Mouse (Mus musculus) testis, adult 2 months (tissue): ENCODE results near the gene Trim6. TPM values are rescaled to one million over a fixed set of nuclear protein-coding genes. Genes with fewer than 3 reads are reported as not detected.
"Not testable (repeated sequence)": the region's sequence is repeated elsewhere in the genome, so short reads cannot be mapped to it uniquely, and the experiment has no call there.

Source experiments
- H3K27ac ChIP-seq: fragments of 200-500 bp; 2 replicates; pipeline ENCODE4 v1.5.1; 2012; ENCODE audit warnings: low read depth, low read length; ENCODE audit not compliant: control insufficient read depth, insufficient read depth
- H3K27me3 ChIP-seq: fragments of 200-500 bp; 2 replicates; pipeline ENCODE4 v1.6.1; 2012; ENCODE audit warnings: mild to moderate bottlenecking, low read length, moderate library complexity; ENCODE audit not compliant: control insufficient read depth, insufficient read depth
- H3K36me3 ChIP-seq: fragments of 200-500 bp; 2 replicates; pipeline ENCODE4 v1.6.1; 2012; ENCODE audit warnings: mild to moderate bottlenecking, low read length; ENCODE audit not compliant: control insufficient read depth, insufficient read depth
- H3K4me1 ChIP-seq: fragments of 200-500 bp; 2 replicates; pipeline ENCODE4 v1.6.1; 2012; ENCODE audit warnings: low read length; ENCODE audit not compliant: control insufficient read depth, insufficient read depth
- H3K4me3 ChIP-seq: fragments of 200-500 bp; 2 replicates; pipeline ENCODE4 v1.5.1; 2012; ENCODE audit warnings: low read depth, mild to moderate bottlenecking, low read length, moderate library complexity, mixed read lengths; ENCODE audit not compliant: control insufficient read depth
- CTCF ChIP-seq: fragments of 200-500 bp; IDR thresholded peaks from 2 replicates; pipeline ENCODE4 v1.5.1; 2012; ENCODE audit warnings: low read depth, mild to moderate bottlenecking, inconsistent platforms, low read length, moderate library complexity; ENCODE audit not compliant: control insufficient read depth, insufficient read depth, insufficient replicate concordance
- POLR2A ChIP-seq: fragments of 200-500 bp; IDR thresholded peaks from 2 replicates; pipeline ENCODE4 v1.6.1; 2012; ENCODE audit warnings: low read depth, mild to moderate bottlenecking, inconsistent platforms, low read length, moderate library complexity; ENCODE audit not compliant: control insufficient read depth
- polyA plus RNA-seq: library from polyadenylated mRNA; depleted of rRNA; stranded (reverse); fragments of >200 nt; gene quantifications from 2 replicates; pipeline ENCODE4 v1.2.3, GENCODE M21; 2012; rRNA removed

Trim6 gene
- polyA plus RNA-seq, 1 experiment, result 2.4 TPM

DNA sequence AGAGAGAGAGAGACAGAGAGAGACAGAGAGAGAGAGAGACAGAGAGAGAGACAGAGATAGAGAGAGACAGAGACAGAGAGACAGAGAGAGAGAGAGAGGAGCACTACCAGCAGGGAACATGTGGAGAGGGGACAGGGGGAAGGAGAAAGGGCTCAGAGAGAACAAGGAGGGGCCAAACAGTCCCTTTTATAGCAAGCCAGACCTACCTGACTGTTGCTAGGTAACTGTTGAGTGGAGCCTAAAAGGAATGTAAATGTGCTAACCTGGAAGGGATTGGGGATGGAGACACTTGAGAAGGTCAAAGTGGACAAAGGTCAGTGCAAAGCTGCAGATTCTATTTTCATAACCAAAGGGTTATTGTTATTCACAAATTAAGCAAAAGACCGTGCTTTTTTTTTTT is 25.0 kb downstream of the Trim6 start:
- Histone ChIP-seq H3K4me1 (no peaks in the 10 kb centered on the region; the same call in 1 of the 2 replicates), H3K27me3 (no peaks in the 10 kb centered on the region), H3K4me3 (no peak overlapping the region), H3K27ac (no peak overlapping the region), H3K36me3 (no peaks in the 10 kb centered on the region)
- TF ChIP-seq POLR2A (no peak), CTCF (no peak)

DNA sequence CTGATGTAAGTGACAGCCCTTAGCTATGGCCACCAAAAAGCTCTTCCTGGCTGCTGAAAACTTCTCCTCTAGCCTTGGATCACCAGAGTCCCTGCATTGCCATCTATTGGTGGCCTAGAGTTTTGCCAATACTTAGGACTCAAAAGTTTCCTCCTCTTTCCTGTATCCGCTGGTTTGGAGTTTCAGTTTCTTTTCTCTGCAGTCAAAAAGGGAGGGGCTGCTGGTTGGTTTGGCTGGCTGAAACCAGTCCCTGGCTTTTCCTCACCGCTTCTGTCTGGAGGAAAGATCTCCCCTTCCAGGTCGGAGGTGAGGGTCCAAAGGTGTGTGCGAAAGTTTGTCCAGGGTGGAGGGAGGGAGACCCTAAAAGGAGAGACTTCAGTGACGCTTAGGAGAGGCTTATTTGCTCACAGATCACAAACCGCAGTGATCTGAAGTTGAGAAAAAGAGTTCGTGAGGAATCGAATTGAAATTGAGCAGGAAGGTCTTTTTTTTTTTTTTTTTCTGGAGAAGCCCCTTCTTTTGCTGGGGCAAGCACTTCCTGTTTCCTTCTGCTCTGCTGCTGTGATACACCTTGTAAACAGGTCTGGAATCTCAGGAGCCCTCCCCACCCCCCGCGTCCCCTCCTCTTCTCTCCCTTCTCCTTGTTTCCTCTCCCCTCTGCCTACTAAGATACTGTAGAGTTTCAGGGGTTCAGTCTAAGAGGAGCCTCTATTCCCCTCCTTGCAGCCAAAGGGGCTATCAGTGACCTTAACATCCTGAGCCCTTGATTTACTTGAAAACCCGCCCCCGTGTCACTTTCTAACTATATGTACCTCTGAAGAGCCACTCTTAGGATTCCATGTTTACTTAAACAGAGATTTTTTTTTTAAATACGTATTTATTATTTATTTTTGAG is 25.9 kb downstream of the Trim6 start, which contains the start of gene Trim34a:
TSS of gene Trim34a (plus strand) at position 171 of the 895 bp plus-strand sequence.
- TF ChIP-seq POLR2A (no peak), CTCF (no peak)
- peak within 1 kb of the TSS; percentile 76 for H3K27ac ChIP-seq
- no peaks in the 10 kb centered on the region for H3K27me3 ChIP-seq

DNA sequence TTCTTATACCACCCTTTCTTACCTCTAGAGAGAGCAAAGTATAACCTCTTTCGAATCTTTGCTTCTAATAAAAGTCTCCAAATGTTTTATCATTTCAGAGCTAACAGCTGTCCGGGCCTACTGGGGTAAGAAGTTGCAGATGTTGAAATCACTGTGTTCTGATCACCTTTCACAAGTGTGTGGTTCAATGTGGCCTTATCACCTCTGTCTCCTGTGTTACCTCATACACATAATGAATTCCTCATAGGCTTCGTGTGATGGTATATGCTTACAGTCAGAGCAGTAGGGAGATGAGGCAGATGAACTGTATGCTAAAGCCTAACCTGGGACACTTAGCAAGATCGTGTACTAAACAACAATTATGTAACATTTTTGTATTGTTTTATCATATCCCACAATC is 41.8 kb downstream of the Trim6 start:
- not testable (repeated sequence) for H3K27ac ChIP-seq, H3K4me1 ChIP-seq, H3K36me3 ChIP-seq, H3K4me3 ChIP-seq, H3K27me3 ChIP-seq

More for the DNA sequence above, 25.9 kb downstream of the Trim6 start, which contains the start of gene Trim34a:
- H3K36me3 ChIP-seq, result no peaks in the 10 kb centered on the region
- H3K4me1 ChIP-seq, result no peaks in the 10 kb centered on the region; the same call in 1 of the 2 replicates
- peak within 1 kb of the TSS; percentile 87 for H3K4me3 ChIP-seq

DNA sequence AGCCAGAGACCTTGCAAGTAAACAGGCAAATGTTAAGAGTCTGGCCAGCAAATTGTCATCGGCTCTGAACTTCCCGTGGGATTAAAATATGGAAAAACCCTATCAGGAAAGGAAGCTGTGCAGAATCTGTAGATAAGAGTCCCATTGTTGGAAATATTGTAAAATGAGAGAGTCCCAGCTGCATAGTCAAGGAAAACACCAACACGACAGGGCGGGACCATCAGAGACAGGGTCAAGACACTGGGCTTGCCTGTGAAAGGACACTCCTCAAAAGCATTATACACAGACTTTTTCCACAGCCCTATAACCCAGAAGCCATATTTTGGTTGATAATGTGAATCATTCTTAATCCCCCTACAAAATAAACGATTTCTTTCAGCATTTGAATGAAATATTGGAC is 46.7 kb downstream of the Trim6 start:
- not testable (repeated sequence) for H3K4me1 ChIP-seq, H3K4me3 ChIP-seq, H3K27me3 ChIP-seq, H3K36me3 ChIP-seq, H3K27ac ChIP-seq

DNA sequence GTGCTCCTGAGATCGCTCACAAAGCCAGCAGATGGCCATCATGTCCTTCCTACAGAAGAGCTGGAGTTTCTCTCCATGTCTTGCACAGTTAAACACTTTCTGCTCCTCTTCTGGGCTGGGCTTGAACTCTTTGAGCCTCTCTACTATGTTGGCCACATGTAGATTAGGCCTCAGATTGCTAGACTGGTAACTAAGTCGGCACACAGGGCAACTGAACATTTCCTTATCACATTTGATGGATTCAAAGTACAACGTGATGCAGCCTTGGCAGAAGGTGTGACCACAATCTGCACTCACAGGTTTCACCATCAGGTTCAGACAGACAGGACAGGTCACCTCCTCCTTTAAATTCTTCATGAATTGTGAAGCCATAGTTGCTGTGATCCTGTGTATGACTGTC is 60.8 kb downstream of the Trim6 start:
- not testable (repeated sequence) for H3K4me3 ChIP-seq, H3K27me3 ChIP-seq, H3K4me1 ChIP-seq, H3K36me3 ChIP-seq, H3K27ac ChIP-seq

Other genes with a start within 250 kb of the Trim6 start
- gene Olfr635, start 247.6 kb upstream of the Trim6 start, polyA plus RNA-seq, result not detected in 2 replicates
- gene Olfr638, start 220.0 kb upstream of the Trim6 start, polyA plus RNA-seq, result not detected in 2 replicates
- not detected in 2 replicates for gene Olfr639, start 201.5 kb upstream of the Trim6 start, polyA plus RNA-seq
- gene Olfr640, start 193.2 kb upstream of the Trim6 start, polyA plus RNA-seq, result 0.07 TPM in 1 of 2 replicates, not detected in the other
- gene Olfr641, start 183.3 kb upstream of the Trim6 start, polyA plus RNA-seq, result 0.15 TPM in 1 of 2 replicates, not detected in the other
- gene Olfr642, start 166.1 kb upstream of the Trim6 start, polyA plus RNA-seq, result 0.53 TPM in 1 of 2 replicates, not detected in the other
- gene 4930516K23Rik, start 157.3 kb upstream of the Trim6 start, polyA plus RNA-seq, result 0.80 and 0.89 TPM in 2 replicates
- 0.12 TPM in 1 of 2 replicates, not detected in the other for gene Olfr644, start 146.9 kb upstream of the Trim6 start, polyA plus RNA-seq
- 0.02 TPM in 1 of 2 replicates, not detected in the other for gene Olfr645, start 133.3 kb upstream of the Trim6 start, polyA plus RNA-seq
- gene Olfr646, start 113.9 kb upstream of the Trim6 start, polyA plus RNA-seq, result not detected in 2 replicates
- gene Ubqln5, start 89.0 kb upstream of the Trim6 start, polyA plus RNA-seq, result 101 and 104 TPM in 2 replicates
- 0.17 and 0.51 TPM in 2 replicates for gene Olfr643, start 81.4 kb upstream of the Trim6 start, polyA plus RNA-seq
- gene Ubqln3, start 75.5 kb upstream of the Trim6 start, polyA plus RNA-seq, result 434 and 492 TPM in 2 replicates
- 257 and 316 TPM in 2 replicates for gene Ubqlnl, start 68.2 kb upstream of the Trim6 start, polyA plus RNA-seq
- gene Olfm5, start 54.0 kb upstream of the Trim6 start, polyA plus RNA-seq, result not detected in 2 replicates
- 0.07 and 0.09 TPM in 2 replicates for gene Olfr648, start 35.4 kb upstream of the Trim6 start, polyA plus RNA-seq
- not detected in 2 replicates for gene Olfr649, start 22.8 kb upstream of the Trim6 start, polyA plus RNA-seq
- 1.0 and 1.2 TPM in 2 replicates for gene Trim34a, start 25.7 kb downstream of the Trim6 start, polyA plus RNA-seq
- 0.11 and 0.16 TPM in 2 replicates for gene Trim5, start 69.3 kb downstream of the Trim6 start, polyA plus RNA-seq
- 0.54 and 1.1 TPM in 2 replicates for gene Trim12a, start 96.7 kb downstream of the Trim6 start, polyA plus RNA-seq
- 0.24 and 0.74 TPM in 2 replicates for gene Trim34b, start 110.7 kb downstream of the Trim6 start, polyA plus RNA-seq
- gene Trim12c, start 134.6 kb downstream of the Trim6 start, polyA plus RNA-seq, result 0.40 and 0.98 TPM in 2 replicates
- 0.07 and 0.08 TPM in 2 replicates for gene Trim30b, start 151.1 kb downstream of the Trim6 start, polyA plus RNA-seq
- not detected in 2 replicates for gene Trim30c, start 182.0 kb downstream of the Trim6 start, polyA plus RNA-seq
- gene Trim30a, start 246.4 kb downstream of the Trim6 start, polyA plus RNA-seq, result 0.17 and 0.32 TPM in 2 replicates